Mouse (Mus musculus): ENCODE measurements around the gene Man1a2.

Man1a2 gene

DNA sequence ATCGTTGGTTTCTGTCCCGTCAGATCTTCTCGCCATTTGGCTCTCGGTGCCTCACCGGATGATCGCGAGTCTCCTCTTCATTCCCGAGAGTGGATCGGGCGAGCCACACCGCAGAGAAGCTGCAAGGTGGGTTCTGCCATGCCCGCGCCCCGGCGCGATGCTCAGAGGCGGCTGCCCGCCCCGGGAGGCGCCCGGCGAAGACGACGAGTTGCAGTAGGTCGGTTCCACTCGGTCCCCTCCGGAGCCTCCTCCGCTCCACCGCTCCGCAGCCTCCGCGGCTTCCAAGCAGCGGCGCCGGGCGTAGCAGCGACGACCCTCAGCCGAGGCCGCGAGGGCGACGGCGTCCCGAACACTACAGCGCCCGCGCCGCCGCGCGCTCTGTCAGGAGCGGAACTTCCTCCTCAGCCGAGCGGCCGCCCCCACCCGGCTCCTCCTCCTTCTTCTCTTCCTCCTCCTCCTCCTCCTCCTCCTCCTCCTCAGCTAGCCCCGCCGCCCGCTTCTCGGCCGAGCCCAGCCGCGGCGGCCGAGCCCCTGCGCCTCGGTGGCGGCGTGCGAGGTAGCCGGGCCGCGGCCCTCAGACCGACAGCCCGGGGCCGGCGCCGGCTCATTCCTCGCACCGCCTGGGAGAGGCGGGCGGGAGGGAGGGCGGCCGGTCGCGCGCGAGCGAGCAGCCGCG lies at the start of gene Man1a2:
Gene Man1a2, minus strand, starts transcription at position 417 of the 676 bp plus-strand sequence.
- CTCF ChIA-PET: interaction anchor here (0.7 kb wide), 1 partner anchor 291 kb away, joined by 4 read pairs; no protein-coding TSS in a partner anchor

DNA sequence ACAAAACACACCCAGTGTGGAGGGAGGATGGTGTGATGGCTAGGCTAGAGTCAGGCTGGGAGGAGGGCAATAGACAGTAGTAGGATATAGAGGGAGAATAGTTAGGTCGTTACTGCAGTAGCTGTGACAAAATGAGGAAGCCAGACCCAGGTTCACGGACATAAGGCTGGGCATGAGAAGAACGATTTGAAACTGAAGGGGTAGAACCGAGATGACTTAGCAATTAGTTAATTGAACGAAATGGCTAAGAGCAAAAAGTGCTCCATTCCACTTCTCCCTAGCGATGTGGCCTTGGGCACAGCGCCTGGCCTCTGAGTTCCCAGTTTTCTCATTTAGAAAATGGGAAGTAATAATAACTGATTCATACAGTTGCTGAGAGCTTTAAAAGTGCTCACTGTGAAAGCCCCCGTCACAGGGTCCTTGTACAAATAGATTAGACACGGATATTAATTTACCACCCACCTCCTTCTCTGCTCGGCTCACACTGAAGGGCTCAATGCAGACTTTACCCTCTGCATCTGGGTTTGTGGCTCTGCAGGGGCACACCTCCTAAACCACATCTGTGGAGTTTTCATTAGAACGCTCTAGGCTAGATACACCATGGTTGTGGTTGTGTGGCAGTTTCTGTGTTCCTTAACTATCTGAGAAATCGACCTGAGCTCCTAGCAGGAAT lies 49.3 kb upstream of the Man1a2 start:
- CTCF ChIA-PET: no interaction called here

DNA sequence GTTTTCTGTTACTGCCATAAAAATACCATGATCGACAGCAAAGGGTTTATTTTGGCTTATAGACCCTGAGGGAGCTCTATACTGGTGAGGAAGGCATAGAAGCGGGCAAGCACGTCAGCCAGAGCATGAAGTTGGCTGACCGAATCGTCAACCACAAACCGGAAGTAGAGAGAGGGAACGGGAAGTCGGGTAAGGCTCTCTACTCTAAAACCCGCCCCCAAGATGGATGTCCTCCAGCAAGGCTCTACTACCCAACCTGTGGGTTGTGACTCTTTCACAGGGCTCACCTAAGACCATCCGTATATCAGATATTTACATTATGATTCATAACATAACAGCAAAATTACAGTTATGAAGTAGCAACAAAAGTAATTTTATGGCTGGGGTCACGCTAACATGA lies 46.6 kb upstream of the Man1a2 start:
- CTCF ChIA-PET: no interaction called here

DNA sequence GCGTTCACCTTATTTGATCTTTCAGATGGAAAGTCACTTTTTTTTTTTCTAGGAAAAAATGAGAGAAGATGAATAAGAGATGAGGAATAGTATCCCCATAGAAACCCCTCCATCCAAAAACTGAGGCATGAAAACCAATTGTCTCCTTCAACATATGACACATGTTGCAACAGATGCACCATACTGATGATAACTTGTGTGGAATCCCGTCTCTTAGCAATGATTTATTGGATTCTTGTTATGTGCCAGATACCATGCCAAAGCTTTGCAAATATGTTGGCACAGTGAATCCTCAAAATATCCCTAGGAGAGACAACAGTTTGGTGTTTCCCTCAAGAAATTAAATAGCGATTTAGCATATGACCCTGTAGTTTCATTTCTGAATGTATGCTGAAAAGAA lies 46.0 kb upstream of the Man1a2 start:
- CTCF ChIA-PET: no interaction called here

DNA sequence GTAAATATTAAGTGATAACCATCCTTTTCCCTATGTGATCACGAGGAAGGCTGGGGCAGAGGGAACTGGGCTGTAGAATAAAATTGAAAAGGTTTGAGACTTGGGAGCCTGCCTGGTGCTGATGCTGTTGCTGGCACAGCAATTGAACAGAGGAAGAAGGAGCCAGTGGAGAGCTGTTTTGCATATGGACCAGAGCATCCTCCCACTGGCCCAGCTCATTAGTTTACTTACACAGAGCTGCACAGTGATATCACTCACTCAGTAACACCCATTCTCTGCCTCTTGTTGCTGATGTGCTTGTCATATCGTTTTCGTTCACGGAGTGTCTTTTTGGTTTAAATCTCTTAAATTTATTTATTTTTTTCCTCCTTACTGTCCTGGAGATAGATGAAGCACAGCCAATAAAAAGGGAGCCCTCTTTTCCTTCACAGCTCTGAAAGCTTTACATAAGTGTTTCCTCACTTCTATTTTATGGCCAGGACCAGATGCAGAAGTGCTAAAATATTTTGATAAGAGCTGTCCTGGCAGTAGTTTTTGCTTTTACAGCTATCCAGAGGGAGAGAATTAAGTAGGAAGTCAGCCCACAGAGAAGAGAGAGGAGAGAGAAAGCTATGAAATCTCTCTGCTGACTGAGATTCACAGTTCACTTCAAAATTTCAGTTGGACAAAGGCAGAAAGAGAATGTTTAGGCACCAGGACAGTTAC lies 42.9 kb upstream of the Man1a2 start:
- CTCF ChIA-PET: no interaction called here

DNA sequence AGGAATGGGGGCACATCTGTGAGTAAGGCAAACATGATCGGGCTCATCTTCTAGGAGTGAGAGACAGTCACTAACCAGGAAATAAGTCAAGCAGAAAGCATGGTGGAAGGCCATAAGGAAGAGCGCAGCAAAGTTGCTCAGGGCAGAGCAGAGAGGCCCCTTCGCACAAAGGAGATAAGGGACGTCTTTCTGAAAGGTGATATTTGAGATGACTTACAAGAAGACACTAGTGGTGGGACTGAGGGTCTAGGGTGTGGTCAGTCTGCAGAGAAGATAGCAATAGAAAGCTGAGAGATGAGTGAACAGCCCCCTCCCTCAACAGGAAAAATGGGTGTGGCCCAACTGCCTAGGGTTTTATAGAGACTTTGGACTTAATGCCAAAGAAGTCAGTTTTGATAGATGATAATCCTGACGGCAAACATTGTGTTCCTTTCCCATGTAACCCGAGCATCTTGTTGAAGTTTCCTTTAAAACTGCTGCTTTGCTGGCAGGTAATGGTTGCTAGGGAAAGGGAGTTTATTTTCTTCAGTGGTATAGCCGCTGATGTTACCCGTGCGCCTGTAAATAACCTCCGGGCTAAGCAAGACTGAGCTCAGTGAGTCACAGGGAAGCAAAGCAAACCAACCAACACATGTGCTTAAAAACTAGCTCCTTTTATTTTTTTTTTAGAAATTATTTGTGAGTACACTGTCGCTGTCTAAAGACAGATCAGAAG lies 40.8 kb upstream of the Man1a2 start:
- CTCF ChIA-PET: no interaction called here

DNA sequence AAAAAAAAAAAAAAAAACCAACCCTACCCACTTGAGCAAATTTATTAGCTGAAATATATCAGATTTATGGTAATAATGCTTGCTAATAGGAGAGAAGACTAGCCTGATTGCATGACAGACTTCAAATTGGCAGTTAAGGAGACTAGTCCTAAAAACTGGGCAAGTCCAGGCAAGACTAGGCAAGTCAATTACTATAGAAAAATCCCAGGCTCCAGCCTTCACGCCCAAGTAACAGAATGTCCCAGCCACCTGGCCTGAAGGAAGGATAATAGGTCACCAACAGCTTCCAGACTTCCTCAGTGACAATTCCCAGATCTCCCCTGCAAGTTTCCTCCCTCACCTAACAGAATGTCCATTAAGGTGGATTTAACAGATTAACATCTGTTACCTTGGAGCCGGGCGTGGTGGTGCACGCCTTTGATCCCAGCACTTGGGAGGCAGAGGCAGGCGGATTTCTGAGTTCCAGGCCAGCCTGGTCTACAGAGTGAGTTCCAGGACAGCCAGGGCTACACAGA lies 35.5 kb upstream of the Man1a2 start:
- CTCF ChIA-PET: no interaction called here

DNA sequence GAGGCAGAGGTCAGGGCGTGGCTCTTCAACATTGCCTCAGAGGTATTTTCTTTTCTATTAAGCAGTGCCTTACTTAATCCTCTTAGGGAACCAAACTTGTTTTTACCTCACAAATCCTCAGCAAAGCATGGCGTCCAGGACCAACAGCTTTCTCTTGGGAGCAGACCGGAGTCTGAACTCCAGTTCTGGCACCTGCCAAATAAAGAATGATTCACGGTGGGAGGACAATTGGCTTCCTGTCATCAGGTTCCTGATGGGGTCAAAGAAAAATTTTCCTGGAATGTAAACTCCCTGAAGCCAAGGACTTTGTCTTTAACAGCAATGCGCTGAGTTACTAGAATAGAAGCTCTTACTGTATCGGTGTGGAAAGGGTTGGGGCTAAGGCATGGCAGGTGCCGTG lies 30.9 kb upstream of the Man1a2 start:
- CTCF ChIA-PET: no interaction called here

DNA sequence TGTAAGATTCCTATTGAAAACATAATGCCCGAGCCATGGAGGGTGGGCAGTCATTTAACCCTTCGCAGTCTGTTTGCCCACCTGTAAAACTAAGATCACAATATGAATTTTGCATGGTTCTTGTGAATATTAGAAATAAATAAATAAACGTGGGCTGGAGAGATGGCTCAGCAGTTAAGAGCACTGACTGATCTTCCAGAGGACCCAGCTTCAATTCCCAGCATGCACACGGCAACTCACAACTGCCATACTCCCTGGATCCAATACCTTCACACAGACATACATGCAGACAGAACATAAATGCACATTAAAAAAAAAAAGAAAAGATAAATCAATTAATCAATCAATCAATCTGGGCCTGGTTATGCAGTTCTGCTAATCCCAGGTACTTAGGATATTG lies 30.1 kb upstream of the Man1a2 start:
- CTCF ChIA-PET: interaction anchor here (0.6 kb wide), 1 partner anchor 384 kb away, joined by 4 read pairs; no protein-coding TSS in a partner anchor

DNA sequence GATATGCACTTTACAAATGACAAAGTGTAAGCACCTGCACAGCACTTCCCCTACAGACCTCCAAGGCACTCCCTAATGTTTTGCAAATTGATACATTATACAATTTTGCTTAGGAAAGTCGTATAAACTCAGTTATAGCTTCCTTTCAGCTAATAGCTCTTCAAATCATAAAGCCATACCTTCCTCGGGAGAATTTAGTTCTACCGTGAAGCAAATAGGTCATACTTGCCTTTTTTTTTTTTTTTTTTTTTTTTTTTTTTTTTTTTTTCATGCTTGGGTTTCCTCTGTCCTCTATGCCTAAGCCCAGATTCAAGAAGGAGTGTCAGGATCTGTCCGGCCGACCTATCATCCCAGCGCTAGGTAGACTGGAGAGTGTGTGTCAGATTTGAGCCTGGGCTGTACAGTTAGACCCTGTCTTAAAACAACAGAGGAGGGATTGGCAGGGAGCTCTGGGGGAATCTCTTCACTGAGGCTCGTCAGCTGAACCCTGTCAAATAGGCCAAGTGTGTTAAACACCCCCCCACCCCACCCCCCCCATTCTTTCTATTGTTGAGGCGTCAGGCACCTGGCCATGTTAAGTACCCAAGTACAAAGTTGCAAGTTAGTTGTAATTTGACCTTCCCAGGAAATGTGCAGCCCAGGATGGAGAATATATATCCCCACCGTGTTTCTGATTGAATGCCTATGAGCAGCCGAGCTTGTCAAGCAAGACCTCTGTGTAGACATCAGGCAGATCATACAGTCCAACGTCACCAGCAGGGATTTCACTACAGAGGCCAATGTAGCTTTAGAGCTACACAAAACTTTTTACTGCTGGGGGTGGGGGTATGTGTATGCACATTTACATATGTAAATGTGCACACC lies 28.1 kb upstream of the Man1a2 start:
- CTCF ChIA-PET: no interaction called here

DNA sequence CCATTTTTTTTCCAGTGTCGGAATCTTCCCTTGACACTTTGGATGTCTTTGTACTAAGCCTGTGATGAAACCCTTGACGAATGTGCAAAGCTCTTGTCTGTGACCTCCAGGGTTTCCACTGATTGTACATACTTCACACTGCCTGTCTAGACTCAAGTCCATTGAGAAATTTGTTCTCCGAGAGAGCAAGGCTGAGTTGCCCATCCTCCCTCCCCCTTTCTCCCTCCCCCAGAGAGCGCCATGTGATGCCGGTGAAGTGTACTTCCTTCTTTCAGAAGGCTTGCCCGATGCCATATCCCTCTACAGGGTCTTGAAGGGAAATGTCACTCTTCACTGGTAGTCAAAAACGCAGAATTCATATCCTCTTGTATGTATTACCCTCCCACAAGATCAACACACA lies 26.8 kb upstream of the Man1a2 start:
- CTCF ChIA-PET: no interaction called here

DNA sequence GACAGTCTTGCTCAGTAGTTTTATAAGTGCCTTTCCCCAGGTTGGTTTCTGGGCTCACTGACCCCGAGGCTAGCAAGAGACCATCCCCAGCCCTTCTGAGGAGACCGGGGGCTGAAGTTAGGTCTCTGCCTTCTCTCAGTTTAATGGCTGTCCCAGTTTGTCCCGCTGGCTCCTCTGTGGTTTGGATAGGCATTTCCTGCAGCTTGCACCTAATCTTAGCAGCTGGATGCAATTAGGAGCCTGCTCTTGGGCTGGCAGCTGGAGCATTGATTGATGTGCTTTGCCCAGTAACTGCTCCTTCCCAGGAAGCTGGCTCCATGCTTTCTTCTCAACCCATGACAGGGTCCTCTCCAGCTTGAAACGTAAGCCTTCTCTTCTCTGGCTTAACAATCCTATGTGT lies 26.2 kb upstream of the Man1a2 start:
- CTCF ChIA-PET: interaction anchor here (0.5 kb wide), 1 partner anchor 547 kb away, joined by 6 read pairs; no protein-coding TSS in a partner anchor

DNA sequence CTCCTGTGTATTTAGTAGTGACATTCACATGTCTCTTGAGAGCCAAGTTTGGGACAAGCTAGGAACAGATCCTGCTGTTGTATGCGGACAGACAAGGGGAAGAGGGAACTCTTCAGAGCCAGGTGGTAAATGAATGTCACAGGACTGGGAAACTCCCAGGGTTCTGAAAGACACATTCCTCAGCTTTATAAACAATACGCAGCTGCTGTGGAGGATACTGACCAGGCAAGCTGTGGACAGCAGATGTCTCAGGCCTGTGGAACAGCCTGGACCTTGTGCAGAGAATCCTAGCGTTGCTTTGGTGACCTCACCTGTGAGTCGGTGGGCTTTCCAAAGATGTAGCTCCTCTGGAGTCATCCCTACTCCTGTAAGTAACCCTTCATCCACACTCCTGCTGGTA lies 21.8 kb upstream of the Man1a2 start:
- CTCF ChIA-PET: no interaction called here

DNA sequence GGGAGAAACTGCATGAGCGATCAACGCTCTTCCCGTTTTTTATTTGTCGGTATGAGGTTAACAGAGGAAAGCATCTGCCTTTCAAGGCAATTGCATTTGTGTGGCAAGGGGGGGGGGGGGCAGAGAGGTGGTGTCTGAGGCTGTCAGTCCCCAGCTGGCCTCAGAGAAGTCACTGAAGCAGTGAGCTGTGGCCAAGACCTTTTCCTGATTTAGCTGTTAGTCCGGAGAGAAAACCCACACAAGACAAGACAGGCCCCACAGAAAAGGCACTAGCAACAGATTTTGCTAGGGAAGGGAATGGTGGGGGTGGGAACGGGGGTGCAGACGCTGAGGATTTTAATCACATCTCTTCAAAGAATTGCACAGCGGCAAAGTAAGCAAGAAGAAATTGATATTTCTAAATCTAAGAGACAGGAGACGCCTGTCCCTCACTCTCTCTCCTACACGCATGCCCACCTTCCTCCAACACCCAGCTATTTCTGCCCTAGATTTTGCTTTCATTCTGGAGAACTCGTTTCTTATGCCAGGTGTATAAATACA lies 19.9 kb upstream of the Man1a2 start:
- CTCF ChIA-PET: no interaction called here

DNA sequence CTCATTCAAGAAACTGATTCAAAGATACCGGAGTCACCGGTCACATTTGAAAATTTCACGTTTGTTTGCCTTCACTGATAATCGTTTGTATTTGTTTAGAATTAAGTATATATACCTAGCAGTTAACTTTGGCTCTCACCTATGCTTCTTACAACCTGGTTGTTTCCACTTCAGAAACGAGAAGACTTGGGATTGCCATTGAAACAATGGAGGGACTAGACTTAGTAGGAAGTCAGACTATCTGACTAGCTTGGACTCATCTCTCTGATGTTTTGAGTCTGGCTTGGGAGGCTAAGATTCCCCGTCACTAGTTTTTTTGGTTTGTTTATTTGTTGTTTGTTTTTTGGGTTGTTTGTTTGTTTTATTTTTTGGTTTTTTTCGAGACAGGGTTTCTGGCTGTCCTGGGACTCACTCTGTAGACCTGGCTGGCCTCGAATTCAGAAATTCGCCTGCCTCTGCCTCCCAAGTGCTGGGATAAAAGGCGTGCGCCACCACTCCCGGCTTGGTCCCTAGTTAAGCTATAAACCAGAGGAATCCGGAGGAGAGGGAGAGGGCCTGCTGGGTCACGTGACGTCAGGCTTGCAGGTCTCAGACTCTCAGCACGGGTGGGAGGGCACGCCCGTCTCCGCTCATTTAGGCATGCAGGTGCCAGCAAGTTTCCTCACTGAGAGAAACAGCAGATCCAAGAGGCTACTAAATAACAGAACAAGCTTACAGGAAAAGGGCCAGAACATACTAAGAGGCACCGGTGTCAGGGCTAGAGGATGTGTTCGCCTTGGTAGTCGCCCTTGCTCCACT lies 18.7 kb upstream of the Man1a2 start:
- CTCF ChIA-PET: no interaction called here

DNA sequence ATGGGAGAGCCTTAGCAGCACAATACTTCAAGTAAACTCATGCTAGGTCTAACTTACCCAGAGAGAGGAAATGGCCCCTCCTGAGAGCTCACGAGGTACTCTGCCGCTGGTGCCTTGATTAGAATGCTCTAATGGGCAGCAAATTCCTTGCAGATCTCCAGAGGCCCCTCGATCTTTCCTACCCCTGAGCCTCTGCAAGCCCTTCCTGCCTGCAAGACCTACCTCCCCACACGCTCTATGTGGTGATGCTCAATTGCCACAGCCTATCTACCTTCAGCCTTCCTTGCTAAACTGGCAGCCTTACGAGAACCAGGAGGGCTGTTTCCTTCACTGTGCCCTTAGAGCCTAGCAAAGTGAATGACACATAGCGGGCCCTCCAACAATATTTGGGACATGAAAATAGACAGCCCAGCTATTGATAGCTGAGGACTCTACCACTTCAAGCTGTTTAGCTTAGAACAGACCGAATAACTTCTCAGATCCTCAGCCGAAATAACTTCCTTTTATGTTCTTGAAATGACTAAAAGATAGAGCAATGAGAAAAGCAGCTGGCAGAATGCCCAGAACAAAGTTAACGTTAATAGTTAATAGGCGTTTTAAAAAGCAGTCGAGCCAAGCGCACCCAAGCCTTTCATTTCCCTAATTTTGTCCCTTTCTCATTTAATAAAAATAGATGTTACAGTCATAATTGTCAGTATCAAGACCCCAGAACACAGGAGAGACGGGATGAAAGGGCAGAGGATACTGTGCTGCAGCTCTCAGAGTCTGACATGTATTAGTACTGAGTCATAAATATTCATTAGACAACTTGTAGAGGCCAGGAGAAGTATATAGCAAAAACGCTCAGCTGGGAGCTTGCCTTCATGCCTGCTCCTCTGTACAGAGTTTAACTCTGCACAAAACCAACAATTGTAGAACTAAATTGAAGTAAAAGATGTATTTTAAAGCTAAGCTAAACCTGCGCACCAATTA lies 17.9 kb upstream of the Man1a2 start:
- CTCF ChIA-PET: no interaction called here

DNA sequence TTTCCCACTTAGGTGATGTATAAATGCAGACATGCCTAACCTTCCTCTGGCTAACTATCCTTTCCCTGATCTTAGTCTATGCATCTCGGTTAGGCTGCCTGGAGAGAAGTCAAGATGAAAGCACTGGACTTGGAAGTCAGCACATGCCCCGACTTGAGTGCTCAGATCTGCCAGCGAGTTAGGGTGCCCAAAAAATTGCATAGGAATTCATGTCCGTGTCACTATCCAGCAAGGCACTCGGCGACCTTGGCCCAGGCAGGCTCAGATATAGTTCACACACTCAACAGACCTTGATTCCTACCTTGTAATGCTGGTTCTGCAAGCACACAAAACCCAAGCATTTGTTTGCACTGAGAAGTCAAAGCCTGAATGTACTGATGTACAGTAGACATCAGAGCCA lies 3.4 kb upstream of the Man1a2 start:
- CTCF ChIA-PET: no interaction called here

DNA sequence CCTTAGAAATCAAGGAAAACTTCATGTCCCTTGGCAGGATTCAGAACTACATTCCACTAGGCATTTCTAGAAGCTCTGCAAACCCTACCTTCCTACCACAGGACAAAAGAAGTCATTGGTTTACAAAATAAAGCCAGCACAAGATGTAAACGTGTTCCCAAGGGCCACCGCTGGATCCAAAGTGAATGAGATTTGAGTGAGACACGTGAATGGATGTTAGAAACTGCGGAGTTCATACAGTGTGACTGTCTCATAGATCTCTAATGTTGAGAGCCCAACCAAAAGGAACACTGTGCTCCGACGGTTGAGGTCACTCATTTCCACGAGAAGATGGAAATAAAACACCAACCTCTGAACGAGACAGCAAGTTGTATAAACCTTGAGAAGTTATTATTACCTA lies 1.5 kb upstream of the Man1a2 start:
- CTCF ChIA-PET: no interaction called here

DNA sequence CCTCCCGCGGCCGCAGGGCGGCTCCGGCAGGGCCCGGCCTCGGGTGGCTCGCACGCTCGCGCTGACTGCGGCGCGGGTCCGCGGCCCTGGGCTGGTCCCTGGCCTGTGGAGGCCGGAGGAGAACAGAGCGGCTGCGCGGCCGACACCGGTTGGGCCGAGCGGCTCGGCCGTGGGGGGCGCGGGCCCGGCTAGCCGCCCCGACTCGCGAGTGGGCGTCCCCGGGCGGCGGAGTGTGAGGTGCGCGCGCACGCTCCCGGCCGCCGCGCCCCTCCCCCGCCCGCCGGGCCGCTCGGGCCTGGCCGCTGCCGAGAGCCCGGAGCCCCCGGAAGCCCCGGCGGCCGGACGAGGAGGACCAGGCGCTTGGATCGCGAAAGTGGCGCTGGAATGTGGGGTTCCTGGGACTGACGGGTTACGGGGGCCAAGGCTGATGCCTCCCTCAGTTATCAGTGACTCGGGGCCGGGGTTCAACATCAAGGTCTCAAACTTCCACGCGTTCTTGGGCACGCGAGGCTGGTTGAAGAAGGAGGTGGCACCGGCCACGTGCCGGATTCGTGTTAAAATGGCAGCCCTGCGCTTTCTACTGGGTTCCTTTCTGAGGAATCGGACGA lies 564 bp upstream of the Man1a2 start:
- CTCF ChIA-PET: no interaction called here
